In genomic region chr9:103420844-103421243, GRCm38 (mm10) we compare ENCODE assay signal across 21 mouse cellular contexts. TPM values are rescaled to one million over a fixed set of nuclear protein-coding genes. Genes with fewer than 3 reads are reported as not detected.
A peak's percentile ranks its signal among the peaks of the same experiment; 100 is the strongest.
DNase-seq lines count a peak whose midpoint lies in the region; ATAC-seq lines count a peak whose summit lies in the region.
"Had no signal": no experiment of that assay in that cellular context is flagged by ENCODE, and none has a peak within 500 bp of the region (broad histone marks: within the 10 kb centered on the region; RNA-seq: fewer than 3 reads in every experiment).

No protein-coding gene starts in this region.

- no peak for DNase-seq in hindbrain, embryonic 10.5 days (ENCODE audit: low spot score)
- DNase-seq in brain, adult 2 months (ENCODE audit: low read depth, low spot score) = peak; percentile 22
- peak; percentile 42 for DNase-seq in hindbrain, embryonic 14.5 days (ENCODE audit: low spot score)
- no peak for DNase-seq in spleen, postnatal 4 days (ENCODE audit: low spot score in 2 of 2)
- no peak for DNase-seq in cerebellum, adult 8-10 months
- DNase-seq: adrenal gland, adult 2 months; cerebellum, adult 11 months; cerebellum, postnatal 14 days; forebrain, postnatal 0 days; heart, postnatal 14 days; kidney, adult 9 months; kidney, postnatal 36 days; lung, adult 2 months; thymus, postnatal 14 days had no signal

- H3K9me3 ChIP-seq in hindbrain, embryonic 13.5 days = no peaks in the 10 kb centered on the region
- H3K9me3 ChIP-seq in hindbrain, embryonic 10.5 days = no peaks in the 10 kb centered on the region
- no peaks in the 10 kb centered on the region for H3K9me3 ChIP-seq in hindbrain, embryonic 14.5 days (ENCODE audit: control insufficient read depth, low read length)
- no peaks in the 10 kb centered on the region for H3K9me3 ChIP-seq in neural tube, embryonic 14.5 days (ENCODE audit: control insufficient read depth, low read length)
- H3K9me3 ChIP-seq: heart, embryonic 12.5 days; liver, embryonic 12.5 days; megakaryocyte, embryonic 14.5 days had no signal

- no peaks in the 10 kb centered on the region for H3K27me3 ChIP-seq in hindbrain, embryonic 13.5 days
- no peaks in the 10 kb centered on the region for H3K27me3 ChIP-seq in hindbrain, embryonic 10.5 days (ENCODE audit: insufficient read depth, poor library complexity, severe bottlenecking)
- no peaks in the 10 kb centered on the region for H3K27me3 ChIP-seq in hindbrain, embryonic 14.5 days (ENCODE audit: control insufficient read depth, insufficient read depth, low read length)
- H3K27me3 ChIP-seq in neural tube, embryonic 14.5 days (ENCODE audit: control insufficient read depth, insufficient read depth, low read length) = no peaks in the 10 kb centered on the region
- H3K27me3 ChIP-seq: heart, embryonic 12.5 days; liver, embryonic 12.5 days; megakaryocyte, embryonic 14.5 days had no signal

- no peak for ATAC-seq in hindbrain, embryonic 13.5 days (ENCODE audit: low FRiP score)
- 0 out of 2 replicates have a peak, but pooled peaks have one; percentile 46 for ATAC-seq in hindbrain, embryonic 14.5 days (ENCODE audit: low FRiP score)
- no peak for ATAC-seq in neural tube, embryonic 14.5 days (ENCODE audit: low read depth)
- ATAC-seq: forebrain, postnatal 0 days; inflammation-experienced regulatory T-cells, adult 6 months; liver, embryonic 12.5 days had no signal

- H3K36me3 ChIP-seq in hindbrain, embryonic 13.5 days = no peaks in the 10 kb centered on the region
- H3K36me3 ChIP-seq in hindbrain, embryonic 10.5 days = no peaks in the 10 kb centered on the region
- H3K36me3 ChIP-seq in hindbrain, embryonic 14.5 days (replicated peaks; ENCODE audit: control insufficient read depth, insufficient read depth) = no peaks in the 10 kb centered on the region
- H3K36me3 ChIP-seq in neural tube, embryonic 14.5 days (ENCODE audit: control insufficient read depth, insufficient read depth, low read length) = no peaks in the 10 kb centered on the region
- H3K36me3 ChIP-seq: heart, embryonic 12.5 days; liver, embryonic 12.5 days had no signal

- peak overlapping the region; percentile 75 for H3K27ac ChIP-seq in hindbrain, embryonic 13.5 days
- H3K27ac ChIP-seq in hindbrain, embryonic 10.5 days = no peak overlapping the region; the same call in 1 of the 2 replicates
- peak overlapping the region; percentile 70 for H3K27ac ChIP-seq in hindbrain, embryonic 14.5 days
- H3K27ac ChIP-seq in neural tube, embryonic 14.5 days (ENCODE audit: low read depth, low read length) = peak overlapping the region; percentile 34; the same call in 1 of the 2 replicates
- H3K27ac ChIP-seq: liver, embryonic 12.5 days had no signal

- no peak overlapping the region for H3K4me2 ChIP-seq in hindbrain, embryonic 13.5 days
- H3K4me2 ChIP-seq in hindbrain, embryonic 14.5 days (replicated peaks) = no peak overlapping the region
- H3K4me2 ChIP-seq in neural tube, embryonic 14.5 days (ENCODE audit: low read depth, low read length) = no peak overlapping the region
- H3K4me2 ChIP-seq: heart, embryonic 12.5 days; liver, embryonic 12.5 days had no signal

- no peak overlapping the region for H3K9ac ChIP-seq in hindbrain, embryonic 13.5 days
- no peak overlapping the region for H3K9ac ChIP-seq in hindbrain, embryonic 14.5 days
- H3K9ac ChIP-seq in neural tube, embryonic 14.5 days (replicated peaks; ENCODE audit: low read depth, low read length) = no peak overlapping the region
- H3K9ac ChIP-seq: forebrain, postnatal 0 days; heart, embryonic 12.5 days; liver, embryonic 12.5 days had no signal

- H3K4me1 ChIP-seq in hindbrain, embryonic 13.5 days (replicated peaks) = peaks cover 25% of the 10 kb centered on the region
- peaks cover 8% of the 10 kb centered on the region; the same call in 1 of the 2 replicates for H3K4me1 ChIP-seq in hindbrain, embryonic 10.5 days (replicated peaks)
- H3K4me1 ChIP-seq in hindbrain, embryonic 14.5 days (replicated peaks; ENCODE audit: control insufficient read depth, insufficient read depth, low read length) = peaks cover 13% of the 10 kb centered on the region; the same call in 1 of the 2 replicates
- no peaks in the 10 kb centered on the region for H3K4me1 ChIP-seq in neural tube, embryonic 14.5 days (ENCODE audit: control insufficient read depth, insufficient read depth, low read length)

- WGBS in hindbrain, embryonic 13.5 days = 44% methylated on average over 3 of the region's 3 CpGs
- 66% methylated on average over 3 of the region's 3 CpGs for WGBS in hindbrain, embryonic 10.5 days
- WGBS in hindbrain, embryonic 14.5 days = 35% methylated on average over 3 of the region's 3 CpGs
- 45% methylated on average over 3 of the region's 3 CpGs for WGBS in neural tube, embryonic 14.5 days

- no peak overlapping the region for H3K4me3 ChIP-seq in hindbrain, embryonic 13.5 days
- no peak overlapping the region for H3K4me3 ChIP-seq in hindbrain, embryonic 10.5 days
- no peak overlapping the region for H3K4me3 ChIP-seq in hindbrain, embryonic 14.5 days (replicated peaks; ENCODE audit: low read length)
- H3K4me3 ChIP-seq in neural tube, embryonic 14.5 days (ENCODE audit: low read depth, low read length) = no peak overlapping the region
- H3K4me3 ChIP-seq: heart, embryonic 12.5 days; liver, embryonic 12.5 days; megakaryocyte, embryonic 14.5 days had no signal

RNA-seq across cellular contexts. Expression of gene Cdv3, which starts 55.2 kb away (rescaled TPM):
- polyA plus RNA-seq in hindbrain, embryonic 13.5 days (2015; fragmentation: Nextera tagmentation; extraction: Ambion mirVana) = 80.9 and 84.4 TPM in 2 replicates
- 150 and 153 TPM in 2 replicates for polyA plus RNA-seq in hindbrain, embryonic 10.5 days (2016; fragmentation: Nextera tagmentation; extraction: Ambion mirVana)
- 62.4 and 76.0 TPM in 2 replicates for polyA plus RNA-seq in hindbrain, embryonic 14.5 days (2014; fragmentation: Nextera tagmentation; extraction: Ambion mirVana)
- polyA plus RNA-seq in neural tube, embryonic 14.5 days (2014; fragmentation: Nextera tagmentation; extraction: Ambion mirVana) = 53.1 and 71.5 TPM in 2 replicates

RNA-seq across cellular contexts. Expression of gene Bfsp2, which starts 59.4 kb away (rescaled TPM):
- polyA plus RNA-seq in hindbrain, embryonic 13.5 days (2015; fragmentation: Nextera tagmentation; extraction: Ambion mirVana) = 3.1 and 4.5 TPM in 2 replicates
- polyA plus RNA-seq in hindbrain, embryonic 10.5 days (2016; fragmentation: Nextera tagmentation; extraction: Ambion mirVana) = 0.90 and 2.5 TPM in 2 replicates
- polyA plus RNA-seq in hindbrain, embryonic 14.5 days (2014; fragmentation: Nextera tagmentation; extraction: Ambion mirVana) = 3.5 and 4.1 TPM in 2 replicates
- 1.0 and 2.3 TPM in 2 replicates for polyA plus RNA-seq in neural tube, embryonic 14.5 days (2014; fragmentation: Nextera tagmentation; extraction: Ambion mirVana)
- polyA plus RNA-seq: adrenal gland, adult 2 months; gonadal fat pad, adult 2 months had no signal

Comparison
In these comparisons a context has a peak if more than half of its experiments do, and no peak if none do; other contexts are left out.
1. DNase-seq: peak in brain, adult 2 months (single experiment) and hindbrain, embryonic 14.5 days (single experiment); none in hindbrain, embryonic 10.5 days (single experiment), spleen, postnatal 4 days (0 of 2) and cerebellum, adult 8-10 months (single experiment).